Mouse (Mus musculus) layer of hippocampus, postnatal 14 days (tissue): Measurements from ENCODE around the gene Ppox. TPM values are rescaled to one million over a fixed set of nuclear protein-coding genes. Genes with fewer than 3 reads are reported as not detected.

Experiments used
- total RNA-seq, 2 experiments: library from RNA; stranded (reverse); gene quantifications; 2 replicates each; pipeline ENCODE4 v1.2.3; 2021

Ppox gene
- total RNA-seq, 2 experiments from 2014 or later, result 24.2 to 25.2 TPM

Other genes with a start within 250 kb of the Ppox start
- gene Fcgr3, start 216.3 kb downstream of the Ppox start, total RNA-seq, result 10 to 100 TPM; 10.2 to 11.6 TPM
- 1 to 10 TPM; 1.8 to 3.9 TPM for gene Cfap126, start 167.3 kb downstream of the Ppox start, total RNA-seq
- gene Sdhc, start 130.6 kb downstream of the Ppox start, total RNA-seq, result 100 to 1,000 TPM; 196 to 214 TPM
- not detected for gene Mpz, start 130.5 kb downstream of the Ppox start, total RNA-seq
- gene Pcp4l1, start 84.9 kb downstream of the Ppox start, total RNA-seq, result 10 to 100 TPM; 43.1 to 44.4 TPM
- under 1 TPM in 1 of 2 experiments, not detected in 1; 0.12 TPM for gene Nr1i3, start 67.2 kb downstream of the Ppox start, total RNA-seq
- 10 to 100 TPM; 66.3 to 75.2 TPM for gene Tomm40l, start 58.7 kb downstream of the Ppox start, total RNA-seq
- 1 to 10 TPM; 1.3 to 3.2 TPM for gene Apoa2, start 56.1 kb downstream of the Ppox start, total RNA-seq
- 10 to 100 TPM; 14.4 to 14.6 TPM for gene Fcer1g, start 46.8 kb downstream of the Ppox start, total RNA-seq
- 10 to 100 TPM; 31.5 to 34.6 TPM for gene Adamts4, start 30.8 kb downstream of the Ppox start, total RNA-seq
- 100 to 1,000 TPM; 274 to 282 TPM for gene Ndufs2, start 29.8 kb downstream of the Ppox start, total RNA-seq
- gene B4galt3, start 10.9 kb downstream of the Ppox start, total RNA-seq, result 10 to 100 TPM; 54.8 to 62.8 TPM
- gene Usp21, start 6.8 kb upstream of the Ppox start, total RNA-seq, result 10 to 100 TPM; 49.2 to 53.6 TPM
- 100 to 1,000 TPM; 112 TPM for gene Ufc1, start 13.8 kb upstream of the Ppox start, total RNA-seq
- 10 to 100 TPM; 32.4 to 32.7 TPM for gene Dedd, start 48.0 kb upstream of the Ppox start, total RNA-seq
- 10 to 100 TPM; 40.5 to 41.4 TPM for gene Nit1, start 64.5 kb upstream of the Ppox start, total RNA-seq
- 100 to 1,000 TPM; 123 to 135 TPM for gene Pfdn2, start 64.5 kb upstream of the Ppox start, total RNA-seq
- 1 to 10 TPM; 6.8 to 7.4 TPM for gene Klhdc9, start 79.6 kb upstream of the Ppox start, total RNA-seq
- 1 to 10 TPM; 2.1 to 3.1 TPM for gene Nectin4, start 88.9 kb upstream of the Ppox start, total RNA-seq
- gene Arhgap30, start 107.8 kb upstream of the Ppox start, total RNA-seq, result 1 to 10 TPM; 2.1 to 2.4 TPM
- 100 to 1,000 TPM; 129 to 135 TPM for gene Usf1, start 130.1 kb upstream of the Ppox start, total RNA-seq
- 1 to 10 TPM; 2.6 to 2.9 TPM for gene Tstd1, start 137.7 kb upstream of the Ppox start, total RNA-seq
- 1 to 10 TPM; 6.9 to 7.7 TPM for gene F11r, start 156.3 kb upstream of the Ppox start, total RNA-seq
- gene Alyref2, start 222.3 kb upstream of the Ppox start, total RNA-seq, result 1 to 10 TPM; 7.5 to 8.9 TPM